Mouse (Mus musculus) T-cell, adult 66 days (primary cell): Measurements from ENCODE around the gene Osbpl10. TPM values are rescaled to one million over a fixed set of nuclear protein-coding genes. Genes with fewer than 3 reads are reported as not detected.

ENCODE experiments used
- total RNA-seq, 2 experiments: library from RNA; stranded (reverse); gene quantifications; 3 replicates in 1 of 2; 4 replicates in 1 of 2; pipeline ENCODE4 v1.2.4; 2023

The Osbpl10 gene
- not detected for total RNA-seq

GRCm38 (mm10) chr9:114978281-114979111 lies at the start of gene Osbpl10:
Gene Osbpl10, plus strand, starts transcription at chr9:114978569.

GRCm38 (mm10) chr9:114933723-114934171 lies 44.6 kb upstream of the Osbpl10 start, which contains the start of gene Gpd1l:
Gene Gpd1l, minus strand, starts transcription at chr9:114933987.

GRCm38 (mm10) chr9:114982689-114983360 lies 4.5 kb downstream of the Osbpl10 start, which contains the start of gene Rps27rt:
Gene Rps27rt, minus strand, starts transcription at chr9:114982739.

Other genes with a start within 250 kb of the Osbpl10 start
- gene Cmtm6, start 247.5 kb upstream of the Osbpl10 start, total RNA-seq: 100 to 1,000 TPM in 1 of 2 experiments, 10 to 100 TPM in 1; 96.3 to 100 TPM
- gene Cmtm7, start 196.7 kb upstream of the Osbpl10 start, total RNA-seq: 10 to 100 TPM; 65.4 to 83.6 TPM
- not detected for gene Cmtm8, start 134.4 kb upstream of the Osbpl10 start, total RNA-seq
- 10 to 100 TPM; 40.9 to 41.0 TPM for gene Gpd1l, start 44.6 kb upstream of the Osbpl10 start, total RNA-seq
- gene Rps27rt, start 4.2 kb downstream of the Osbpl10 start, total RNA-seq: 100 to 1,000 TPM; 210 to 219 TPM